Mouse (Mus musculus) heart, embryonic 14.5 days (tissue): ENCODE results near the gene Cd200r2. TPM values are rescaled to one million over a fixed set of nuclear protein-coding genes. Genes with fewer than 3 reads are reported as not detected.
A peak's percentile ranks its signal among the peaks of the same experiment; 100 is the strongest.
"Not testable (repeated sequence)": the region's sequence is repeated elsewhere in the genome, so short reads cannot be mapped to it uniquely, and the experiment has no call there.

ENCODE experiments used
- ATAC-seq: fragments of 200-750 bp; cut with Nextera tagmentation; 2 replicates; pipeline ENCODE4 v1.8.0; 2017; ENCODE audit warnings: low read depth, moderate TSS enrichment; ENCODE audit not compliant: insufficient number of reproducible peaks, insufficient read depth, low FRiP score
- H3K27ac ChIP-seq, 2 experiments: fragments of 200-500 bp in 1 of 2; fragments of 300-500 bp in 1 of 2; sonication (generic) in 1 of 2; replicated peaks in 1 of 2; 2 replicates each; pipeline ENCODE4 v1.5.1; 2012 to 2014; ENCODE audit warnings: low read depth in 2 of 2, low read length in 2 of 2, control low read depth in 1 of 2, mild to moderate bottlenecking in 1 of 2, mixed read lengths in 1 of 2; ENCODE audit not compliant: control insufficient read depth in 1 of 2, insufficient read depth in 1 of 2
- H3K27me3 ChIP-seq: fragments of 300-500 bp; sonication (generic); 2 replicates; pipeline ENCODE4 v1.6.1; 2014; ENCODE audit warnings: mild to moderate bottlenecking, low read length, control low read depth; ENCODE audit not compliant: control insufficient read depth, insufficient read depth
- H3K36me3 ChIP-seq: fragments of 300-500 bp; sonication (generic); 2 replicates; pipeline ENCODE4 v1.6.1; 2014; ENCODE audit warnings: mild to moderate bottlenecking, control low read depth, low read length, mixed read lengths; ENCODE audit not compliant: control insufficient read depth, insufficient read depth
- H3K4me1 ChIP-seq, 2 experiments: fragments of 200-500 bp in 1 of 2; fragments of 300-500 bp in 1 of 2; sonication (generic) in 1 of 2; 2 replicates each; pipeline ENCODE4 v1.6.1; 2012 to 2014; ENCODE audit warnings: low read length in 2 of 2, control low read depth in 1 of 2, mixed read lengths in 1 of 2; ENCODE audit not compliant: control insufficient read depth in 2 of 2, insufficient read depth in 2 of 2
- H3K4me2 ChIP-seq: fragments of 300-500 bp; sonication (generic); 2 replicates; pipeline ENCODE4 v1.6.1; 2014; ENCODE audit warnings: mild to moderate bottlenecking, low read length
- H3K4me3 ChIP-seq, 2 experiments: fragments of 200-500 bp in 1 of 2; fragments of 300-500 bp in 1 of 2; sonication (generic) in 1 of 2; 2 replicates each; pipeline ENCODE4 v1.5.1; 2012 to 2014; ENCODE audit warnings: low read length in 2 of 2, mild to moderate bottlenecking in 2 of 2, control low read depth in 1 of 2, low read depth in 1 of 2, moderate library complexity in 1 of 2; ENCODE audit not compliant: control insufficient read depth in 1 of 2, insufficient read depth in 1 of 2
- H3K9ac ChIP-seq: fragments of 300-500 bp; sonication (generic); 2 replicates; pipeline ENCODE4 v1.6.1; 2014; ENCODE audit warnings: mild to moderate bottlenecking, low read length
- H3K9me3 ChIP-seq: fragments of 300-500 bp; sonication (generic); 2 replicates; pipeline ENCODE4 v1.6.1; 2016; ENCODE audit warnings: low read length, control low read depth; ENCODE audit not compliant: control insufficient read depth
- WGBS: fragments of 180-500 bp; shearing (Covaris S2); extraction: QIAGEN DNeasy Blood & Tissue Kit; methylation state at CpG from one replicate; pipeline ENCODE4 v1.1.7; 2014; 5-methylcytosine and 5-hydroxymethylcytosine counted together
- polyA plus RNA-seq: library from polyadenylated mRNA; unstranded; fragments of >200 nt; fragmentation: Nextera tagmentation; extraction: Ambion mirVana; gene quantifications from 2 replicates; pipeline ENCODE4 v1.2.1, GENCODE M21; 2014

Cd200r2 gene
- polyA plus RNA-seq, result 0.34 TPM in 1 of 2 replicates, not detected in the other

GRCm38 (mm10) chr16:44866797-44867196 lies at the start of gene Cd200r2:
Cd200r2 (plus strand) TSS chr16:44867097.
- Histone ChIP-seq H3K4me3 (no peak within 1 kb of the TSS), H3K4me2 (no peak within 1 kb of the TSS), H3K9me3 (no peaks in the 10 kb centered on the region), H3K27ac (no peak within 1 kb of the TSS), H3K36me3 (no peaks in the 10 kb centered on the region), H3K4me1 (no peaks in the 10 kb centered on the region), H3K9ac (no peak within 1 kb of the TSS), H3K27me3 (no peaks in the 10 kb centered on the region)
- no peak for ATAC-seq
- 82% methylated on average over 2 of the region's 2 CpGs for WGBS

GRCm38 (mm10) chr16:44818010-44818409 lies 48.9 kb upstream of the Cd200r2 start:
- 53% methylated on average over 1 of the region's 1 CpGs for WGBS
- ATAC-seq, result no peak
- H3K4me3 ChIP-seq, result no peak overlapping the region

DNA sequence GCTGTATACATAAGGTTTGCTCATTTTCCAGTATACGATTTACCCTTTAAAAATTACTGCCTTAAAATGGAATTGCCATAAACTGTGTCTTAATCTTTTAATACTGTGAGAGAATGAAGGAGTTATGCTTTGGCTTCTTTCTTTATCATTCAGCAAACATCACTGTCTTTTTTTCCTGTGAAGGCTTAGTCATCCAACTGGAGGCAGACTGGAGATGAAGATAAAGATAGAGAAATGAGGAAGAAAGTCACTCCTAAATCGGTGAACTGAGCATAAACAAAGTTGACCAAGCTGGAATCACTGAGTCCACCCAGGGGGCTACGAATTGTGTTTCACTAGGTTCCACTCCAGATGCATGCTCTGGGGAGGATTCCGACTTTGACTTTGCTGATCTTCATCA lies 46.4 kb upstream of the Cd200r2 start:
- Histone ChIP-seq H3K9me3 (no peaks in the 10 kb centered on the region), H3K4me2 (no peak overlapping the region), H3K4me1 (no peaks in the 10 kb centered on the region), H3K9ac (no peak overlapping the region), H3K27ac (no peak overlapping the region), H3K4me3 (no peak overlapping the region), H3K27me3 (no peaks in the 10 kb centered on the region), H3K36me3 (no peaks in the 10 kb centered on the region)
- no peak for ATAC-seq
- 82% methylated on average over 4 of the region's 4 CpGs for WGBS

More at GRCm38 (mm10) chr16:44818010-44818409, 48.9 kb upstream of the Cd200r2 start:
- no peaks in the 10 kb centered on the region for H3K36me3 ChIP-seq
- no peaks in the 10 kb centered on the region for H3K9me3 ChIP-seq
- H3K27me3 ChIP-seq, result no peaks in the 10 kb centered on the region
- no peak overlapping the region for H3K4me2 ChIP-seq
- H3K27ac ChIP-seq, result no peak overlapping the region
- no peaks in the 10 kb centered on the region for H3K4me1 ChIP-seq
- H3K9ac ChIP-seq, result no peak overlapping the region

DNA sequence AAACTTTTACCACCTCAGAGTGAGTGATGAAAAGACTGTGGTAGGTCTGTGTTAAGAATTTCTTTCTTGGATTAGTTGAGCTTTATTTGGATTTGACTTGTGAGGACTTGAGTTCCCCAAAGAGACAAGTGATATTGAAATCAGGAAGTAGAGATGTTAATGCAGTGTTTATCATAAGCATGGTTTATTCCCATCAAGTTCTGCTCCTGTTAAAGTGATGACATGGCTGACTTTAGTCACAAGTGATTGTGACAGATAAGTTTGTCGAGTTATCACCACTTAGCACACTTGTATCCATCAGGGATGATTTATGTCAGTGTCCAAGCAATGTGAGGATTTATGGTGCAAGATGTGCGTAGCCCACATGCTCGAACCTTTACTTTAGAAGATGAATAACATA lies 34.6 kb upstream of the Cd200r2 start:
- Histone ChIP-seq H3K36me3 (no peaks in the 10 kb centered on the region), H3K9ac (no peak overlapping the region), H3K9me3 (no peaks in the 10 kb centered on the region), H3K27ac (no peak overlapping the region), H3K4me3 (no peak overlapping the region), H3K27me3 (no peaks in the 10 kb centered on the region), H3K4me2 (no peak overlapping the region), H3K4me1 (no peaks in the 10 kb centered on the region)
- WGBS, result 47% methylated on average over 3 of the region's 3 CpGs
- no peak for ATAC-seq

DNA sequence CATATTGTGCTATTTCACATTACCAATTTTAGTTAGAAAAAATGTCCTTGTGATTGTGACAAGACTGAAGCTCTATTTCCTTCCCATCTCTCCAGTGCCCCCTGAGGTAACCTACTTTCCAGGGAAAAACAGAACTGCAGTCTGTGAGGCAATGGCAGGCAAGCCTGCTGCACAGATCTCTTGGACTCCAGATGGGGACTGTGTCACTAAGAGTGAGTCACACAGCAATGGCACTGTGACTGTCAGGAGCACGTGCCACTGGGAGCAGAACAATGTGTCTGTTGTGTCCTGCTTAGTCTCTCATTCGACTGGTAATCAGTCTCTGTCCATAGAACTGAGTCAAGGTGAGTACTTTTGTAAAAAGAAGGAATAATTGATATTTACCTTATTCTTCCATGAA lies 33.7 kb upstream of the Cd200r2 start:
- H3K4me1 ChIP-seq, H3K27me3 ChIP-seq, H3K9ac ChIP-seq, H3K4me3 ChIP-seq, H3K27ac ChIP-seq, ATAC-seq, H3K9me3 ChIP-seq, H3K36me3 ChIP-seq, H3K4me2 ChIP-seq: not testable (repeated sequence)
- WGBS, result 38% methylated on average over 2 of the region's 2 CpGs

DNA sequence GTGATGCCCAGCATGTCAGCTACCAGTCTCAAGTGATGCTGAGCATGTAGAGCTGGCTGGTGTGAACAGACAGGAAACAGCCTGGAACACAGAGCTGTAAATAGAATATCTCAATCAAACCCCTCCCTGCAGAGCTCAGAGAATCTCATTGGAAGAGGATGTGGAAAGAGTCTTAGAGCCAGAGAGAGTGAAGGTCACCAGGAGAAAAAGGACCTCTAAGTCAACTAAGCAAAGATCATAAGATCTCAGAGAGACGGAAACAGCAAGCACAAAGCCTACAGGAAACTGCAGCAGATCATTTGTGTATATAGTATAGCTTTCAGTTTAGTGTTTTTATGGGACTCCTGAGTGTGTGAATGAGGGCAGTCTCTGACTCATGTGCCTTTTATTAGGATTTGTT lies 8.3 kb downstream of the Cd200r2 start:
- no peak overlapping the region for H3K4me2 ChIP-seq
- no peaks in the 10 kb centered on the region for H3K36me3 ChIP-seq
- H3K9ac ChIP-seq, result no peak overlapping the region
- 52% methylated on average over 1 of the region's 1 CpGs for WGBS
- H3K9me3 ChIP-seq, result no peaks in the 10 kb centered on the region
- no peaks in the 10 kb centered on the region for H3K27me3 ChIP-seq
- ATAC-seq, result peak; percentile 72; the same call in 1 of the 2 replicates
- no peak overlapping the region for H3K4me3 ChIP-seq
- H3K4me1 ChIP-seq, result no peaks in the 10 kb centered on the region; a peak in 1 of 4 replicates
- no peak overlapping the region; a peak in 1 of 4 replicates for H3K27ac ChIP-seq

- WGBS, result 78% methylated on average over 5 of the region's 5 CpGs
- no peaks in the 10 kb centered on the region; a peak in 1 of 4 replicates for H3K4me1 ChIP-seq
- no peak for ATAC-seq
These were observed 9.7 kb downstream of the Cd200r2 start for GRCm38 (mm10) chr16:44876625-44877024.

DNA sequence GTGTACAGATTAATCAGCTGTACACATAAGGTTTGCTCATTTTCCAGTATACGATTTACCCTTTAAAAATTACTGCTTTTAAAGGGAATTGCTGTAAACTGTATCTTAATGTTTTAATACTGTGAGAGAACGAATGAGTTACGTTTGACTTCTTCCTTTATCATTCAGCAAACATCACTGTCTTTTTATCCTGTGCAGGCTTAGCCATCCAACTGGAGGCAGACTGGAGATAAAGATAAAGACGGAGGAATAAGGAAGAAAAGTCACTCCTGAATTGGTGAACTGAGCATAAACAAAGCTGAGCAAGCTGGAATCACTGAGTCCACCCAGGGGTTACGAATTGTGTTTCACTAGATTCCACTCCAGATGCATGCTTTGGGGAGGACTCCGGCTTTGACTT lies 10.7 kb downstream of the Cd200r2 start:
- Histone ChIP-seq H3K9ac (no peak overlapping the region), H3K27me3 (no peaks in the 10 kb centered on the region), H3K4me2 (no peak overlapping the region), H3K27ac (no peak overlapping the region), H3K4me3 (no peak overlapping the region), H3K36me3 (no peaks in the 10 kb centered on the region), H3K4me1 (no peaks in the 10 kb centered on the region; a peak in 1 of 4 replicates), H3K9me3 (no peaks in the 10 kb centered on the region)
- no peak for ATAC-seq
- 66% methylated on average over 6 of the region's 6 CpGs for WGBS

More at GRCm38 (mm10) chr16:44876625-44877024, 9.7 kb downstream of the Cd200r2 start:
- Histone ChIP-seq H3K27me3 (no peaks in the 10 kb centered on the region), H3K9ac (no peak overlapping the region), H3K27ac (no peak overlapping the region), H3K36me3 (no peaks in the 10 kb centered on the region), H3K9me3 (no peaks in the 10 kb centered on the region), H3K4me3 (no peak overlapping the region), H3K4me2 (no peak overlapping the region)
